Mouse (Mus musculus) forebrain, embryonic 16.5 days (tissue): ENCODE data around the gene Olfr1031. TPM values are rescaled to one million over a fixed set of nuclear protein-coding genes. Genes with fewer than 3 reads are reported as not detected.
"Not testable (repeated sequence)": the region's sequence is repeated elsewhere in the genome, so short reads cannot be mapped to it uniquely, and the experiment has no call there.

Experiments
- ATAC-seq: fragments of 200-750 bp; cut with Nextera tagmentation; 2 replicates; pipeline ENCODE4 v1.8.0; 2017; ENCODE audit warnings: mild to moderate bottlenecking, moderate library complexity
- H3K27ac ChIP-seq: fragments of 300-500 bp; sonication (generic); 2 replicates; pipeline ENCODE4 v1.5.1; 2014; ENCODE audit warnings: low read length, control low read depth
- H3K27me3 ChIP-seq: fragments of 300-500 bp; sonication (generic); replicated peaks from 2 replicates; pipeline ENCODE4 v1.6.1; 2014; ENCODE audit warnings: low read length; ENCODE audit not compliant: control insufficient read depth, insufficient read depth
- H3K36me3 ChIP-seq: fragments of 300-500 bp; sonication (generic); 2 replicates; pipeline ENCODE4 v1.6.1; 2014; ENCODE audit not compliant: control insufficient read depth, insufficient read depth
- H3K4me1 ChIP-seq: fragments of 300-500 bp; sonication (generic); replicated peaks from 2 replicates; pipeline ENCODE4 v1.6.1; 2014; ENCODE audit warnings: low read length; ENCODE audit not compliant: control insufficient read depth, insufficient read depth
- H3K4me2 ChIP-seq: fragments of 300-500 bp; sonication (generic); 2 replicates; pipeline ENCODE4 v1.6.1; 2014; ENCODE audit warnings: mild to moderate bottlenecking, low read length, control low read depth
- H3K4me3 ChIP-seq: fragments of 300-500 bp; sonication (generic); replicated peaks from 2 replicates; pipeline ENCODE4 v1.5.1; 2014; ENCODE audit warnings: mild to moderate bottlenecking, low read length, control low read depth
- H3K9ac ChIP-seq: fragments of 300-500 bp; sonication (generic); replicated peaks from 2 replicates; pipeline ENCODE4 v1.6.1; 2014; ENCODE audit warnings: low read depth, low read length, control low read depth
- H3K9me3 ChIP-seq: fragments of 300-500 bp; sonication (generic); 2 replicates; pipeline ENCODE4 v1.6.1; 2016; ENCODE audit warnings: low read length; ENCODE audit not compliant: control insufficient read depth
- WGBS: fragments of 180-500 bp; shearing (Covaris S2); extraction: QIAGEN DNeasy Blood & Tissue Kit; methylation state at CpG from one replicate; pipeline ENCODE4 v1.1.7; 2014; 5-methylcytosine and 5-hydroxymethylcytosine counted together
- polyA plus RNA-seq: library from polyadenylated mRNA; unstranded; fragments of >200 nt; fragmentation: Nextera tagmentation; extraction: Ambion mirVana; gene quantifications from 2 replicates; pipeline ENCODE4 v1.2.1, GENCODE M21; 2015

Olfr1031 gene
- polyA plus RNA-seq: not detected in 2 replicates

DNA sequence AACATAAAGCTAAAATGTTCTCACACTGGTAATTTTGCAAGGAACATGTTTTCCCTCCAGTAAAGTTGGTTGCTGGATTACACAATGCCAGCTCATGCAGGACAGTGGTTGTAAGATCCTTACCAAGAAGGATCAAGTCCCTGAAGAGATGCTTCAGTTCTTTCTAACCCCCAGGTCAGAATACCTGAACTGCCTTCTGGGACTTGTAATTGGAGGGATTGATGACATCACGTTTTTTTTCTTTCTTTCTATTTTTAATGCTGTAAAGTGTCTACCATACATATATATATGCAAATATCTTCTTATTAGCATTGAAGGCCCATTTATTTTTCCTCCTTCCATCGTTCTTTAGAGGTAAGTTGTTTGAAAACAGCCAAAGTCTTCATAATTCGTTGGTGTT lies at the start of gene Olfr1031:
Olfr1031 (plus strand) TSS at position 301 of the 400 bp plus-strand sequence.
- ATAC-seq: no peak
- no peak within 1 kb of the TSS for H3K4me3 ChIP-seq
- 62% methylated on average over 3 of the region's 3 CpGs for WGBS
- H3K36me3 ChIP-seq: no peaks in the 10 kb centered on the region
- no peak within 1 kb of the TSS for H3K4me2 ChIP-seq
- H3K9me3 ChIP-seq: no peaks in the 10 kb centered on the region
- no peaks in the 10 kb centered on the region for H3K27me3 ChIP-seq
- H3K4me1 ChIP-seq: no peaks in the 10 kb centered on the region
- no peak within 1 kb of the TSS for H3K9ac ChIP-seq
- H3K27ac ChIP-seq: no peak within 1 kb of the TSS

DNA sequence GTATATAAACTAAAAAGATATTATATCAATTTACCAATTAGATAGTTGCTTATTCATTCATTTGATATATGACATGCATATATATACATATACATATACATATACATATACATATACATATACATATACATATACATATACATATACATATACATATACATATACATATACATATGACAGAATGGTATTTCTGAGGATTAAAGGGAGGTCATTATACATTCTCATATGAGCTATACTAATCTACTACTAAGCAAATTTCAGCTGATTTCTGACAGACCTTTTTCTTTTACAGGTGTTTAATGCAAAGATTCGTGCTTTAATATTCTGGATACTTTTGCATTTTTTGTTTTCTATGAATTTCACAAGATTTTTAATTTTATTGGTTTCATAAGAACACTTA lies 40.0 kb upstream of the Olfr1031 start, which contains the start of gene Olfr1028:
Olfr1028 (plus strand) TSS at position 301 of the 400 bp plus-strand sequence.
- no peak within 1 kb of the TSS for H3K4me3 ChIP-seq
- no peaks in the 10 kb centered on the region for H3K27me3 ChIP-seq
- H3K9me3 ChIP-seq: no peaks in the 10 kb centered on the region
- no peak within 1 kb of the TSS for H3K9ac ChIP-seq
- no peak within 1 kb of the TSS for H3K27ac ChIP-seq
- 73% methylated on average over 1 of the region's 1 CpGs for WGBS
- no peaks in the 10 kb centered on the region for H3K4me1 ChIP-seq
- no peak for ATAC-seq
- H3K36me3 ChIP-seq: no peaks in the 10 kb centered on the region
- no peak within 1 kb of the TSS for H3K4me2 ChIP-seq

DNA sequence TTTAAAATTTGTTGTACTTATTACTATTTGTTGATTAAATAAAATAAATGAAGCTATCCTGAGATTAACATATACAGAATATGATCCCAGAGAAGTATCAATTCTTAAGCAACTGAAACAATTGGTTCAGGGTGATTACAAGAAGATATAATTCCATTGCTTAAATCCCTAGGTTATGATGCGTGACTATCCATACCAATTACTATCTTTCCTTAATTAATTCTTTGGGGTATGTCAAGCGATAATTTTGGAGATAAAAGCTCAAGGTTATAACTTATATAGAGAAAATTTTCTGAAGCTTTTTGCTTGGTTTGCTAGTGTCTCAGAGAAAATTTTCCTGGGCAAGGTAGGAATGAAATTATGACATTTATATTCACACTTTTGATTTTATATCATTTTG lies 16.5 kb upstream of the Olfr1031 start, which contains the start of gene Olfr1029:
Olfr1029 (plus strand) TSS at position 301 of the 400 bp plus-strand sequence.
- no peak within 1 kb of the TSS for H3K9ac ChIP-seq
- no peak within 1 kb of the TSS for H3K27ac ChIP-seq
- H3K9me3 ChIP-seq: no peaks in the 10 kb centered on the region
- 82% methylated on average over 2 of the region's 2 CpGs for WGBS
- H3K36me3 ChIP-seq: no peaks in the 10 kb centered on the region
- H3K4me3 ChIP-seq: no peak within 1 kb of the TSS
- H3K4me1 ChIP-seq: no peaks in the 10 kb centered on the region
- no peak within 1 kb of the TSS for H3K4me2 ChIP-seq
- ATAC-seq: no peak
- no peaks in the 10 kb centered on the region for H3K27me3 ChIP-seq

DNA sequence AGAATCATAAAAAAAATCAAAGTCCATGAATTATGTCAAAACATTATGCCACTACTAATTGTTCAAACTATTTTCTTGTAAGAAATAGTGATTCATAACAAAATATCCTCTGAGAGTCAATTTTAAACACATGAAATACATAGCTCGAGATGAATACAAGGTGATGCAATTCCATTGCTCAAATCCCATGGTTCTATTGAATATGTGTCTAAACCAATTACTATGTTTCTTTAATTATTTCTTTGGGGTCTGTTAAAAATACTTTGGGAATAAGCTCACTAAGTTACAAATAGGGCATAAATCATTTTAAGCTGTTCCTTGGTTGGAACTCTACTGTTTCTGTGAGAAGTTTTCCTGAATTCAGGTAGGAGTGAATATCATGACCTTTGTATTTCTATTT lies 11.1 kb upstream of the Olfr1031 start, which contains the start of gene Olfr1030:
Olfr1030 (plus strand) TSS at position 301 of the 400 bp plus-strand sequence.
- Histone ChIP-seq H3K9me3 (no peaks in the 10 kb centered on the region), H3K9ac (no peak within 1 kb of the TSS), H3K4me3 (no peak within 1 kb of the TSS), H3K27ac (no peak within 1 kb of the TSS), H3K36me3 (no peaks in the 10 kb centered on the region), H3K4me2 (no peak within 1 kb of the TSS), H3K4me1 (no peaks in the 10 kb centered on the region), H3K27me3 (no peaks in the 10 kb centered on the region)
- WGBS: 77% methylated on average over 1 of the region's 1 CpGs
- ATAC-seq: no peak

DNA sequence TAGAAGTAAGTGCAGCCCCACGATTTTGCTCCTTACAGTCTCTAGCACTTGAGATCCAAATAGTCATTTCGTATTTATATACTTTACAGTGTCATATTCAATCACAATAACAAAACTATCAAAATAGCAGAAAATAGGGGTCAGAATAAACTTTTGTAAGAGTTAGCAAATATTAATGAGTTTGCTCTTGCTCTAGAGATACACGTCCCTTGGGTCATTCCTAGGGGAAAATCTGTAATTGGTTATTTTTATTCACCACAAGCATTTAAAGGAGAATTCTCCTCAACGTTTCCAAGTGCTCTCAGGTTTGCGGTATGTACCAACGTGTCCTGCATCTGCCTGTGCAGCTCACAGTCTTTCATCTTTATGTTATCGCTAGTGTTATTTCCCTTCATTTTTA lies 15.1 kb downstream of the Olfr1031 start, which contains the start of gene Olfr1032:
Olfr1032 (plus strand) TSS at position 301 of the 400 bp plus-strand sequence.
- Histone ChIP-seq H3K27me3 (no peaks in the 10 kb centered on the region), H3K9me3 (no peaks in the 10 kb centered on the region), H3K4me1 (no peaks in the 10 kb centered on the region), H3K9ac (no peak within 1 kb of the TSS), H3K36me3 (no peaks in the 10 kb centered on the region), H3K4me2 (no peak within 1 kb of the TSS), H3K4me3 (no peak within 1 kb of the TSS), H3K27ac (no peak within 1 kb of the TSS)
- 85% methylated on average over 7 of the region's 7 CpGs for WGBS
- ATAC-seq: no peak

DNA sequence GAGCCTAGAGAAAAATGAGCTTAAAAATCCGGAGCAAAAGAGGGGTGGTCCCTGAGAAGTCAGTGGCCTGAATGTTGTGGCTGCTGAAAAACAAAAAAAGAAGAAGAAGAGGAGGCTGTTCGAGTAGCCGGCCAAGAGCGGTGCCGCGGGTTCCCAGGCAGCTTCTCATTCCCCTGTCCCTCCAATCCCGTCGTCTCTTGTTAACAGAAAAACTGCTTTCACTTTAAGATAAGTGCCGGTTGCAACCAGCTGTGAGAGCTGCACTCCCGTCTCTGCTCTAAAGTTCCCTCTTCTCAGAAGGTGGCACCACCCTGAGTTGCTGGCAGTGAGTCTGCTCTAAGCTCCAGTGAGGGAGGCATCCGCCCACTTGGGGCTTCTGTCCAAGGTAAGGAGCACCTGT lies 30.3 kb downstream of the Olfr1031 start, which contains the start of gene Olfr1033:
Olfr1033 (plus strand) TSS at position 228 of the 400 bp plus-strand sequence.
- H3K9me3 ChIP-seq, H3K4me1 ChIP-seq, H3K27me3 ChIP-seq, H3K9ac ChIP-seq, H3K36me3 ChIP-seq, ATAC-seq, H3K27ac ChIP-seq: not testable (repeated sequence)
- WGBS: 4% methylated on average over 9 of the region's 11 CpGs
- Histone ChIP-seq H3K4me2 (peak within 1 kb of the TSS; percentile 48), H3K4me3 (peak within 1 kb of the TSS; percentile 32)

DNA sequence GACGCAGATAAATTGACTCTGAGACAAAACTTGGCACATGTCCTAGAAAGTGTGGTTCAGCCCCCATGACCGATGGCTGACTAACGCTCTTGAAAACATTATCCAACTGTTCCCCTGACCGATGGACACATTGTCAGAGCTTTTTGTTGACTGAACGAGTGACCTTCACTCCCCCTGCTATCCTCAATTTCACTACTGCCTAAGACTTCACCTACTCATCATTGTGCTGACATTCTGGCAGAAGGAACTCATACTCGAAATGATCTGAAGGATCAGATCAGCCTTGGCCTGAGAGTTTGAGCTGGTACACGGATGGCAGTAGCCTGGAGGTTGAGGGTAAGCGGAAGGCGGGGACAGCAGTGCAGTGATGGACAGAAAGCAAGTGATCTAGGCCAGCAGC lies 31.4 kb downstream of the Olfr1031 start:
- not testable (repeated sequence) for H3K4me2 ChIP-seq, H3K4me3 ChIP-seq, H3K4me1 ChIP-seq, H3K27ac ChIP-seq, H3K9ac ChIP-seq, H3K27me3 ChIP-seq, ATAC-seq, H3K36me3 ChIP-seq, H3K9me3 ChIP-seq
- 75% methylated on average over 3 of the region's 9 CpGs for WGBS

Other genes with a start within 250 kb of the Olfr1031 start
- gene Olfr1012, start 227.5 kb upstream of the Olfr1031 start, polyA plus RNA-seq: not detected in 2 replicates
- gene Olfr1013, start 223.2 kb upstream of the Olfr1031 start, polyA plus RNA-seq: not detected in 2 replicates
- gene Olfr1014, start 217.6 kb upstream of the Olfr1031 start, polyA plus RNA-seq: not detected in 2 replicates
- gene Olfr1015, start 208.3 kb upstream of the Olfr1031 start, polyA plus RNA-seq: not detected in 2 replicates
- gene Olfr1016, start 187.8 kb upstream of the Olfr1031 start, polyA plus RNA-seq: not detected in 2 replicates
- gene Olfr1018, start 171.8 kb upstream of the Olfr1031 start, polyA plus RNA-seq: not detected in 2 replicates
- gene Olfr1019, start 144.8 kb upstream of the Olfr1031 start, polyA plus RNA-seq: not detected in 2 replicates
- not detected in 2 replicates for gene Olfr1020, start 143.3 kb upstream of the Olfr1031 start, polyA plus RNA-seq
- gene Olfr1022, start 121.7 kb upstream of the Olfr1031 start, polyA plus RNA-seq: not detected in 2 replicates
- not detected in 2 replicates for gene Olfr1023, start 104.7 kb upstream of the Olfr1031 start, polyA plus RNA-seq
- gene Olfr1024, start 85.3 kb upstream of the Olfr1031 start, polyA plus RNA-seq: not detected in 2 replicates
- gene Olfr1025-ps1, start 75.1 kb upstream of the Olfr1031 start, polyA plus RNA-seq: not detected in 2 replicates
- gene Olfr1026, start 68.7 kb upstream of the Olfr1031 start, polyA plus RNA-seq: not detected in 2 replicates
- not detected in 2 replicates for gene Olfr1028, start 39.9 kb upstream of the Olfr1031 start, polyA plus RNA-seq
- gene Olfr1029, start 16.4 kb upstream of the Olfr1031 start, polyA plus RNA-seq: not detected in 2 replicates
- gene Olfr1030, start 11.0 kb upstream of the Olfr1031 start, polyA plus RNA-seq: not detected in 2 replicates
- gene Olfr1032, start 15.2 kb downstream of the Olfr1031 start, polyA plus RNA-seq: not detected in 2 replicates
- not detected in 2 replicates for gene Olfr1033, start 30.3 kb downstream of the Olfr1031 start, polyA plus RNA-seq
- not detected in 2 replicates for gene Olfr1034, start 55.6 kb downstream of the Olfr1031 start, polyA plus RNA-seq
- gene Olfr1036, start 83.7 kb downstream of the Olfr1031 start, polyA plus RNA-seq: not detected in 2 replicates
- gene Olfr1037, start 97.1 kb downstream of the Olfr1031 start, polyA plus RNA-seq: not detected in 2 replicates
- not detected in 2 replicates for gene Olfr1039, start 145.6 kb downstream of the Olfr1031 start, polyA plus RNA-seq
- not detected in 2 replicates for gene Olfr1040, start 156.4 kb downstream of the Olfr1031 start, polyA plus RNA-seq
- gene Olfr1042, start 171.5 kb downstream of the Olfr1031 start, polyA plus RNA-seq: not detected in 2 replicates
- gene Olfr1043, start 177.2 kb downstream of the Olfr1031 start, polyA plus RNA-seq: not detected in 2 replicates
- gene Olfr1044, start 187.5 kb downstream of the Olfr1031 start, polyA plus RNA-seq: not detected in 2 replicates
- not detected in 2 replicates for gene Olfr52, start 195.4 kb downstream of the Olfr1031 start, polyA plus RNA-seq
- not detected in 2 replicates for gene Olfr1045, start 212.7 kb downstream of the Olfr1031 start, polyA plus RNA-seq
- gene Olfr1046, start 229.0 kb downstream of the Olfr1031 start, polyA plus RNA-seq: not detected in 2 replicates
- gene Olfr1047, start 241.1 kb downstream of the Olfr1031 start, polyA plus RNA-seq: not detected in 2 replicates
- gene Olfr1048, start 250.0 kb downstream of the Olfr1031 start, polyA plus RNA-seq: not detected in 2 replicates